Mouse (Mus musculus) cerebellum, adult 9-10 months (tissue): Measurements from ENCODE around the gene Ndufa6.
"Not testable (repeated sequence)": the region's sequence is repeated elsewhere in the genome, so short reads cannot be mapped to it uniquely, and the experiment has no call there.

Source experiments
- DNase-seq: peaks from one replicate; pipeline ENCODE4 v3.0.0; 2022

Gene Ndufa6

GRCm38 (mm10) chr15:82354126-82354945 lies at the start of gene Ndufa6:
Gene Ndufa6 (minus strand): TSS chr15:82354322.
- peak; percentile 98 for DNase-seq

- no peak for DNase-seq
Observed at GRCm38 (mm10) chr15:82403606-82404005, 49.5 kb upstream of the Ndufa6 start.

DNA sequence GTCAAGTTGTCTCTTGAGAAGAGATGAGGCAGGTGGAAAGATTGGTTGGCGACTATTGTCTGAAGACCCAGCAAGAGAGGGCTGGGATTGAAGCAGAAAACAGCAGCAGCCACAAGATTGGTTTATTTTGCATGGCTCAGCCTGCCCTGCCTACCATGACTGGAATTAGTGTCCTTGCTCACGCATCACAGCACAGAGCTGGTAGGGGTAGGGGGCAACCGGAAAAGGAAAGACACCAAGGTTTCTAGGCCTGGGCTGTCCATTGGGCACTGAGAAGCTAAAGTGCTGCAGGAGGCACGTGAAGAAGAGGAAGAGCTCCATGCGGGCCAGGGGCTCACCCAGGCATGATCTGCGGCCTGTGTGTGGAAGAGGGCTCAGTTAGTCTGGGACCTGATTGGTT lies 48.6 kb upstream of the Ndufa6 start:
- no peak for DNase-seq

GRCm38 (mm10) chr15:82402106-82402505 lies 48.0 kb upstream of the Ndufa6 start:
- no peak for DNase-seq

DNA sequence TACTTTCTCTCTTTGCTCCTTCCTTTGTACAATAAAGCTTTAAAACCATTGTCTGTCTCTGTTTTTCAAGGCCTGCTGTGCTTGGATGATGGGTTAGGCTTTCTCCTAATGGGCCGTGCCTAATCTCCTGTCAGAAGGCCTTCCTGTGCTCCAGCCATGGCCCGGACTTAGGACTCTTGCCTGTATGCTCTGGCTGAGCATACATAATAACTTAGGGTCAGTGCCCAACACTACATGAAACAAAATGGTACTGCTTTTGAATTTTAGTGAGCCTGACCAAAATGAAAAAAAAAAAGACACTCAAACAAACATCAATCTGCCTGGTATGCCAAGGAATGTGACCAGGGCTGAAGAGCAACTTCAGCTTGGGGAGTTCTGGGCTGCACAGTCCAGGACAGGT lies 47.4 kb upstream of the Ndufa6 start:
- DNase-seq, result no peak

DNA sequence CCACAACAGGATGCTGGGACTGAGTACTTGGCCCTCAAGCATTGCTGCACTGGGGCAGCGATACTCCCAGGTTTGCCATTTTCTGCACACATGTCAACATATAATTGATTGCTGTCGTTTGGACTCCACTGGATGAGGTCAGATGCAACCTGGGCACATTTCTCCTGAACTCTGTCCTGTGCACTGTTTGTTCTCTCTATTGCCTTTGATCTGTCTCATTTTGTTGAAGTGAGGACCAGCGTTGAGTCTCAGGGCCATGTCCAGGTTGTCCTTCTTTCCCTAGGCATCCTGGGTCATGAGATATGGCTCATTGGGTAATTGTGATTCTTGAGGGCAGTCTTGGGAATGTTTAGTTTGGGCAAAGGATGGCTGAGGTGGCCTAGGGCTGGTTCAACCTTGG lies 41.8 kb upstream of the Ndufa6 start:
- DNase-seq, result not testable (repeated sequence)

- DNase-seq, result not testable (repeated sequence)
Observed at GRCm38 (mm10) chr15:82393922-82394321, 39.8 kb upstream of the Ndufa6 start, which contains the start of gene Cyp2d11. Gene Cyp2d11 (minus strand): TSS chr15:82394022.

DNA sequence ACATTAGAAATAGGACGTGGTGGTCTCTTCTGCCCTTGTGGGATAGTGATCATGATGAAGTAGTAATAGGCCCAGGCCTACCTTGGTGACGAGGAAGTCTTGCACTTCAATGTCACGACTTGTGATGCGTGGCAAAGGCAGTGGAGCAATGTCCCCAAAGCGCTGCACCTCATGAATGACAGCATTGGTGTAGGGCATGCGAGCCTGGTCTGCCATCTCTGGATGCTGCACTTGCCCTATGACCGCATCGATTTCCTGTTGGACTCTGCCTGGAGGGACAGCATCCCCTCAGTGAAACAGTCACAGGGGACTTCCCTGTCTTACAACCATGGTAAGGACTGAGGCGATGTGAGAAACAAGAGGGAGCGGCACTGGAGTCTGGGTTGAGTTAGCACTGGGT lies 35.8 kb upstream of the Ndufa6 start:
- DNase-seq, result not testable (repeated sequence)

- no peak for DNase-seq
Observed at GRCm38 (mm10) chr15:82385729-82386128, 31.6 kb upstream of the Ndufa6 start.

GRCm38 (mm10) chr15:82382441-82382840 lies 28.3 kb upstream of the Ndufa6 start:
- DNase-seq, result no peak

- no peak for DNase-seq
Observed at GRCm38 (mm10) chr15:82380714-82381062, 26.6 kb upstream of the Ndufa6 start.

DNA sequence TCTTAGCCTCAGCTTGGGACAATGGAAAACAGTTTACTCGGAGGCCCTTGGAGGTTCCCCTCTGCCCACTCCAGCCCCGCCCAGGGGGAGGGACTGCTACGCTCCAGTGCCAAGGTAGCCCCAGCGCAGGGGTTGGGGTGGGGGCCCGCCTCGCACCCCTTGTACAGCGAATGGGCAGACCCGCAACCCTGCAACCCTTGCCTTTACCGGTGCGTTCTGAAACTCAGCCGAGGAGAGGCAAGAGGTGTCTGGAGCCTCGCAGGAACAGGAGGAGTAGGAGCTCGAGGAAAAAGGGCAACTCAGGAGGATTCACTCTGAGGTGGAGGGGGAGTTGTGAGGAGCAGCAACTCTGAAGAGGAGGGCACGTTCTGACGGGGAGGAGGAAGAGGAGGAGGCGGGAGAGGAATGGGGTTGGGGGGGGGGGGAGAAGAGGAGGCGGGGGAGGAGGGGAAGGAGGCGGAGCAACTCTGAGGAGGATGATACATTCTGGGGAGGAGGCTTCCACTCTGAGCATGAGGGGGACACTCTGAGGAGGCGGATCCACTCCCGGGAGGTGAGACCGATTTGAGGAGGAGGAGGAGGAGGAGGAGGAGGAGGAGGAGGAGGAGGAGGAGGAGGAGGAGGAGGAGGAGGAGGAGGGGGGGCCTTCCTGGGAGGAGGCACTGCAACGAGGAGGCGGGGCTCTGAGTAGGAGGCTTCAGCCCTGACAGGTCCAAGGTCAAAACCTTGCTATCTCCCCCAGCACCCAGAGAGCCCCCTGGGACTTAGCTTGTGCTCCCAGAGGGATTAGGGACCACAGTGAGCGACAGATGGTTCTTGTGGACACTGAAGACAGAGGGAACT lies 26.0 kb upstream of the Ndufa6 start, which contains the start of gene Cyp2d22:
Gene Cyp2d22, minus strand, starts transcription at position 390 of the 843 bp plus-strand sequence.
- peak; percentile 71 for DNase-seq

DNA sequence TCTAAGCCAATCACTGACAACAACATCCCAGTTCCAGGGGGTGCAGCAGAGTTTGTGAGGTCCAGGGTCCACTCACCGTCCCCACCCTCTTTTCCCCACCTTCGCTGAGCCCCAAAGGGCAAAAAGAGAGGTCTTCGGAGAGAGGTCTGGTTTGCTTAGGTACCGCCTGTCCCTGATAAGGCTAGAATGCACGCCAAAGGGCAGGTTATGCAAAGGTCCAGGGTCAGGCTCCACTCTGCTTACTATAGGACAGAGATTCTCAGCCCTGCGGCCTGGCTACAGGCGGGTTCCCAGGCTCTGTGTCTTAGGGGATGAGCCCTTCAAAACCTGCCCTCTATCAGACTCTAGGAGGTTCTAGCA lies 25.4 kb upstream of the Ndufa6 start:
- no peak for DNase-seq

DNA sequence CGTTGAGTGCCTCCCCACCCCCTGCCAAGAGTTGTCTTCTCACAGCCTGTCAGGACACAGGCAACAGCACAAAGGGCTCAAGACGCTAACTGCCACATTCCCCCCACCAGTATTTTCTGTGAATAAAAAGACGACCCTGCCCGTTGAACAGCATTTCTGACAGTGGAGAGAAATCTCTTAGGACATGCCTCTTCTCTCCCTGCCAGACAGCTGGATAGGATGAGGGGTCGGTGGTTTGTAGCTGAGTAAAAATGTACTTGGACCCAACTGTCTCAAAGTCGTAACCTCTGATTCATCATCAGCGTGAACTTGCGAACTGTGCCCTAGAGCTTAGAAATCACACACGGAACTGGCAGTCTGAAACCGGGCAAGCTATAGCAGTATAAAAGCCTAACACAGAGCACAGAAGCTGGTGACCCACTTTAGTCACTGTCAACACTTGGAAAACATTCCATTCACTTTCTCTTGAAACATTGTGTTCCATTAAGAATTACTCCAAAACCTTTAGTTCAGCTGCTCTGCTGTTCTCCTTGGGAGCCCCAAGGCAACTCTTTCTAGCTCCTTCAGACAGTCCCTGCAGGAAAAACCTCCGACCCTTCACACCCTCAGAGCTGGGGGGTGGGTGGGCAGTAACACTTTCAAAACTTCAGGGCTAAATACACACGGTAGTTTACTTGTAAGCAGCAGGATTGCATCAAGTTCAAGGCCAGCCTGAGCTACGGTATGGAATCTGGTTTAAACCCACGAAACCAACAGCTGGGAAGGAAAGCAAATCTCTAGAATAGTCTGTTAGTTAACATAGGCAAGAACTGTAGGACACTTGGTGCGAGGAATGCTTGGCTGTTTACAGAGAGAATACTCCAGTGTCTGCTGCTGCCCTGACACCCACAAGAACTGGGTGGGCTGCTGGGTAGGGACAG lies 24.4 kb upstream of the Ndufa6 start:
- no peak for DNase-seq

DNA sequence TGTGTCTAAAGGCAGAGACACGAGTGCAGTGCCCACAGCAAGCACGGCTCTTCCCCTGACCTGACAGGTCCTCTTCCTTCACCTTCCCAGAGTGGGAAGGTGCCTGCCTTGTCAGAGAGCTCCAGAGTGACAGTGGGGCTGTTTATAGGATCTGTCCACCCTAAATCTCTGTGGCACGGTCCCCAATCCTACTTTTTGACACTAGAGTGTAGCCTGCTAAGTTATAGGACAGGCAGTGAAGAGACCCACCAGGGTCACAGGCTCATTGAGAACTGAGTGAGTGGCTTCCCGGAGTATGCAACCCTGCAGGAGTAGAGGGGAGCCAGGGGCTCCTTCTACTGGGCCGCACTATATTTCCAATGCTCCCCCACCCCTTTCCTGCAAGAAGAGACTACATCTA lies 23.6 kb upstream of the Ndufa6 start:
- DNase-seq, result no peak

DNA sequence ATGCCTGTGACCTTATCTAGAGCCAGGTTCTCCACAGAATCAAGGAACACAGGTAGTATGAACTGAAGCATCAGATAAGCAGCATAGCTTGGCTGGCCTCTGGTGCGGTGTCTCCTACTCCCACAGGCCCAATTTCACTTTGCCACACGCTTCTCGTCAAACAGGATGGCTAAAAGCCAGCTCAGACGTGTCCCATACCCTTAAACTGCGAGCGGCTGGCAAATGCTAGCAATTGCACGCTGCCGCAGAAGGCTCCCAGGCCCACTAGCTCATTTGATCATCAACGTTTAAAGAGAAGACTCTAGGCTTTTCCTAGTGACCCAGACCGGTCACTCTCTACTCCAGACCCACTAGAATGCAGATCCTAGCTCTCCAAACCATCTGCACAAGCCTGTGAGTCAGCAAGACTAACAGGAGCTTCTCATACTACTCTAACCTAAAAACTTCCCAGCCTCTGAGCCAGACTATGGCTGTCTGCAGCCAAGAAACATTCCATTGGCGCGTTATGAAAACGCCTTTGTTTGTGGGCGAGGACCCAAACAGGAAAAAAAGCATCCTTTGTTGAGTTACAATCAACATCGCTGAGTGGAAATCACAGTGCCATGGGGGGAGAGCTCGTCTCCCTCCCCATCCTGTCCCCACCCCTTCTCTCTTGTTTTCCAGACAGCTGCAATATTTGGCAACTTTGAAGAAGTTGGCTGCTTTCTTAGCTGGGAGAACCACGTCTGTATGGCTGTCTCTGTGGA lies 22.4 kb upstream of the Ndufa6 start:
- DNase-seq, result no peak

GRCm38 (mm10) chr15:82375855-82376254 lies 21.7 kb upstream of the Ndufa6 start:
- DNase-seq, result no peak

DNA sequence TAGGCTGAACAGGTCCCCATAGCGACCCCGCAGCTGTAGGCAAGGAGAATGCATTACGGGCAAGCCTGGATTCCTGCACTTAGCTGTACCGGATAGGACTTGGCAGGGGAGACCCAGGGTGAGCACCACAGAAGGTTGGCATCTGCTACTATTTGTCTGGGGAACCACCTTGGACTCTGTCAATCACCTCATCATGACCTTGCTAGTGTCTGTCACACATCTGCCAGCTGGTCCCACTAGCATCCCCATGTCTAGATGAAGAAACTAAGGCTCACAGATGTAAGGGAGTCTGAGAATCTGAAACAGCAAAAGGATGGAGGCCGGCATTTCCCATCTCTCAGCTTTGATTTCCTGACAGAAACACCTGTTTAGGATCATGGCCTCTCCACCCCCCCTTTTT lies 20.3 kb upstream of the Ndufa6 start:
- no peak for DNase-seq

GRCm38 (mm10) chr15:82372991-82373390 lies 18.9 kb upstream of the Ndufa6 start:
- no peak for DNase-seq

DNA sequence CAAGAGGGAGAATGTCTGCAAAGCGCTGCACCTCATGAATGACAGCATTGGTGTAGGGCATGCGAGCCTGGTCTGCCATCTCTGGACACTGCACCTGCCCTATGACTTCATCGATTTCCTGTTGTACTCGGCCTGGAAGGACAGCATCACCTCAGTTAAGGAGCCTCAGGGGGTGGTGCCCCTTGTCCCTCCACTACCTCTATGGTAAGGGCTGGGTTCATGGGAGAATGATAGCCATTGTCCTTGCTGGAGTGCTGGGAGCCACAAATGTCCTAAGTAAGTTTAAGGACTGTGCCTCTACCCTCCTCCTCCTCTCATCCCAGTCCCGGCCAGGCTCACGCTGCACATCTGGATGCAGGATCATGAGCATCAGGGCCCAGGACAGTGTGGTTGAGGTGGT lies 18.3 kb upstream of the Ndufa6 start:
- no peak for DNase-seq

DNA sequence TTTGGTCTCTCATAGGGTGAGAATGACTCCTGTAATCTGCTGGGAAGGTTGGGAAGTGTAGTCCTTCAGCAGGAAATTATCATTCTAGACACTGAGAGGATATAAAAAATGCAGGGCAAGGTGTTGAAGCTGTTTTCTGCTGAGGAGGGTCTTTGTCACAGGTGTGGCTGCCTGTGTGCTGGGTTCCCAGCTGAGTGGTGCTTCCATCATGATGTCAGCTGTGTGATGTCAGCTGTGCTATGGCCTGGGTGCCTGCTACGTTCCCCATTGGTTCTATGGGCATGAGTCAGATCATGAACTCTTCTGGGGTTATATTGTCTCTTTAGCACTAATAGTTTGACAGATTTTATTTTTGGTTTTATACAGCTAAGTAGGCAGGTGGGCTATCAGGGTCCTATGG lies 14.7 kb upstream of the Ndufa6 start:
- DNase-seq, result no peak

DNA sequence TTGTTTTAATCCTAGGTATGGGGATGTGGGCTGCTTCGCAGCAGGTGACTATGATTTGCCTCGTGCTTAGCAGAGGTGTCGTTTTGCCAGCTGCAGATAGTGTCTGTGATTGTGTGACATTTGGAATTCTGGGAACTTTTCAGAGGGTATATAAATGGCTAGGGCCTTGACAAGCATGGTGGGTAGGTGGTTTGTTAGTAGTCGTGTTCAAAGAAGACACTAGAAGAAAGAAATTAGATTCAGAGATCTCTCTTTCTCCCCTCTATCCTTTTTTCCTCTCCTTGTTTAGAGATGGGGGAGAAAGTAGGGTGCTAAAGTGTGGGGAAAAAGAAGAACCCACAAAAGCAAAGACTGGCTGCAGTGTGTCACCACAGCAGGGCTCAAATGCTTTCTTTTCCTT lies 14.0 kb upstream of the Ndufa6 start:
- no peak for DNase-seq
